Mouse (Mus musculus) brain, embryonic 14.5 days (tissue): Measurements from ENCODE around the gene Fcnb.

Source experiments
- CTCF ChIP-seq: fragments of 200-500 bp; IDR thresholded peaks from 2 replicates; pipeline ENCODE4 v1.5.1; 2012; ENCODE audit warnings: inconsistent platforms, mild to moderate bottlenecking, moderate library complexity, borderline replicate concordance; ENCODE audit not compliant: insufficient read depth, insufficient read length; ENCODE audit errors: extremely low read depth
- POLR2A ChIP-seq: fragments of 200-500 bp; IDR thresholded peaks from 2 replicates; pipeline ENCODE4 v1.6.1; 2012; ENCODE audit warnings: mild to moderate bottlenecking, inconsistent platforms, borderline replicate concordance; ENCODE audit not compliant: poor library complexity, insufficient read depth, insufficient read length, severe bottlenecking; ENCODE audit errors: extremely low read depth

DNA sequence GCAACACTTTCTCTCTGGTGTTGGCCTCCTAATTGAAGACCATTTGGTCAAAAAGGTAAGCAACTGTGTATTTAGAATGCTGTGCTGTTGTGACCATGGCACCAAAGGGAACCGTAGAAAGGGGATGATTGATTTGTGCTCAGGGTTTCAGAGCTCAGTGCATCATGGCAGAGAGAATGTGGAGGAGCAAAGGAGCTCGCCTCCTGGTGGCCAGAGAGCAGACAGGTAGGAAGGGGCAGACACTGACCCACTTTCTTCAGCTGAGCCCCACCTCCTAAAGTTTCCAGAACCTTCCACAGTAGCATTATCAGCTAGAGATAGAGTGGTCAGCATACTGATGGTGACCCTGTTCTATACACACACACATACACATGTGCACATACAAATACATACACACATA is 21.3 kb upstream of the Fcnb start:
- no peak for TF ChIP-seq POLR2A
- peak; percentile 30; the same call in 1 of the 2 replicates for TF ChIP-seq CTCF
